Mouse (Mus musculus): ENCODE data around the gene Fkbp9.
"Not testable (repeated sequence)": the region's sequence is repeated elsewhere in the genome, so short reads cannot be mapped to it uniquely, and the experiment has no call there.

Fkbp9 gene

DNA sequence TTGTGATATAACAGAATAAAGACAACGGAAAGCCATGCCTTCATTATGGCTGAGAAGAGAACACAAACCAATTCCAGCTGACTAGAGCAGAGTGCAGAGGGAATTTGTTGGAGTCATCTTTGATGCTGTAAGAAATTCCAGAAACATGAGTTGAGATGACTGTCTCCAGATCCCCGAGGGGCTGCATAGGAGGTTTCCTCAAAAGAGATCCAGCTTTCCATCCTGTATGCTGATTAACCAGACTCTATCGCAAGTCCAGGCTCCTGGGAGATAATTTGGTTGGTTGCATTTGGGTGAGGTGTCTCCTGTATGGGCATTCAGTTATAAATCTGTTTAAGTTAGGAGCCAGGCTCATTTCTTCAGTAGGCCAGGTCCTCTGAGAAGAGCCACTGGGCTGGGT lies 5.8 kb downstream of the Fkbp9 start:
- DNase-seq (ENCODE audit: low spot score in 2 of 2) = no peak

DNA sequence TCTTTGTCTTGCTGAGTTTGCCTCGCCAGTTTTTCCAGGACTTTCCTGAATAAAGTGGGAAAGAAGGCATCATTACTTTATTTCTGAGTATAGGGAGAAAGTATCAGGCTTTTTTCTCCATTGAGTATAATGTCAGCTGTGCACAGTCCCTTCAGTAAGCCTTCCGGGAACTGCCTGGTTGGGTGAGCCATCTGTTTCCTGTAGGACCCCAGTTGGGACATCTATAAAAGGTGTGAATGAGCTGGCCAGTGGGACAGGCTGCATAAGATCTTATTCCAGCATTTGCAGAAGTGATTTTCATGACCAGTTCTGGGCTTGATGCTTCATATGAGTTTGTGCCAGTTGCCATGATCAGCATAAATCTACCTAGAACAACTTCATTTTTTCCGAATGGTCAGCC lies 11.4 kb downstream of the Fkbp9 start:
- no peak for DNase-seq (ENCODE audit: low spot score in 2 of 2)

DNA sequence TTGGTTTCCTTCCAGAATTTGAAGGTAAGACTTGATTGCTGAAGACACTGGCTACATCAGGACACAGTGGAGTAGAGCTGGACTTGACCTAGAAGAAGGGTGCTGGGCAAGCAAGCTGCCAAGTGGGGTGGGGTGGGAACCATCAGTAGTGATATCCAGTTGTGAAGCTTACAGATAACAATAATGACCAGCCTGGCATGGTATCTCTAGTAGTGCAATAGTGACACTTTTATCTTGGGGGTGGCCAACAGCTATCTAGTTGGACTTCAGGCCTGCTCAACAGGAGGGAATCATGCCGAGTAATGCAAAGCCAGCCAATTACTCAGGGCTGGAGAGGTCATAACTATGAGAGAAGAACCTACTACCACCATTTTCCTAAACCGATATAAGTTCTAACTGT lies 12.5 kb downstream of the Fkbp9 start:
- DNase-seq (ENCODE audit: low spot score in 2 of 2) = no peak

DNA sequence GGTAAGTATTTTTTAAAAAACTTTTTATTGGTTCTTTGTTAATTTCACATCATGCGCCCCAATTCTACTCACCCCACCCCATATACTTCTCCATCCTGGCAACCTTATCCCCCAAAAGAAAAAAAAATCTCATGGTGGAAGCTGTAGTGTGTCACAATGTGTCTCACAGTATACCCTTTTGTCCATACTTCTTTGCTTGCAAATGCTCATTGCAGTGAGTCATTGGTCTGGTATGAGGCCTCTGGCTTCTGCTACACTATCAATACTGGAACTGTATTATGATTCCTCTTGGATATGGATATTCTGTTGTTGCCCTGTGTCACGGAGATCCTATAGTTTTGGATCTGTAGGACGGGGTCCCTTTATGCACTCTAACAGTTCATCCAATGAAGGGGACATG lies 17.1 kb downstream of the Fkbp9 start:
- no peak for DNase-seq (ENCODE audit: low spot score in 2 of 2)

DNA sequence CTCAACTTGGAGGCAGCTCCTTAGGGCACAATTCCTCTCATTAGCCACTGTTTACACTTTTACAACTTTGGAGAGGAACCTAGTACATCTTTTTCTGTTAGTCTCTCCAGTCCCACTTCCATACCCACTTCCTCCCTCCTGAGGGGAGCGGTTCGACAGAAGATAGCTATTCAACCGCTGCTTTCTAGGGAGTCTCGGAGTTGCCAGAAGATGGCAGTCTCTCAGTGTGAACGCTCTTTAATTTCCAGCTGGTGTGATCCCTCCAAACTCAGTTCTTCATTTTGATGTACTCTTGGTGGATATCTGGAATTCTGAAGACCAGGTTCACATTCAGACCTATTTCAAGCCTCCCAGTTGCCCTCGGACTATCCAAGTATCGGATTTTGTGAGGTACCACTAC lies 18.5 kb downstream of the Fkbp9 start:
- no peak for DNase-seq (ENCODE audit: low spot score in 2 of 2)

DNA sequence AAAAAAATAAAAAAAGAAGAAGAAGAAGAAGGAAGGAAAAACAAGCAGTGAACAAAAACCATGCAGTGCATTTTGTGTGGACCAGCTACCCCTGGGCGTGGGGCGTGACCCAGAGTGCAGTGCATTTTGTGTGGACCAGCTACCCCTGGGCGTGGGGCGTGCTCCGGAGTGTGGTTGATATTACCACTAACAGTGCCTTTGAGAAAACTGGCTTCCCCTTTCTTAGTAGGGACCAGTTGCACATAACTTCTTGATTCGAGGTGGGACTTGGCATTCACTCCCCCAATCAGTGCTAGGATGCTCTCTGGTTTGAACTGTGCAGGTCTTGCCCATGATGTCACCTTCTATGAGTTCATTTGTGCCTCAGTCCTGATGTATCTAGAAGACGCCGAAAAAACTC lies 22.9 kb downstream of the Fkbp9 start:
- no peak for DNase-seq (ENCODE audit: low spot score in 2 of 2)

DNA sequence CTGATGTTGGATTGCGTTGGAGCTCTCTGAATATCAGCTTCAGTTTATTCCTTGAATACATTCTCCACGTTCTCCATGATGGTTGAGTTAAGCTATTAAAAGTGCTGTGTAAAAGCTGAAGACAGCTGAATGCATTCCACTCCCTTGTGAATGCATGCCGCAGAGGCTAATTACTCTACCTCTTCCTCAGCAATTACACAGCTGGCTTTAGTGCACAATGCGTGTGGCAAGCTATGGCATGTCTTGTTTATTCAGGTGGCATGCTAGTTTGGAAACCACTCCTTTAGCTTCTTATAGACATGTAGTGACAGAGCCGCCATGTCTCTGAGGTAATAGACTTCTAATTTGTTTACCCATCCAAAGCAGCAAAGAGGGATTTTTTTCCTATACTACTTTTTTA lies 24.9 kb downstream of the Fkbp9 start:
- DNase-seq (ENCODE audit: low spot score in 2 of 2) = no peak

DNA sequence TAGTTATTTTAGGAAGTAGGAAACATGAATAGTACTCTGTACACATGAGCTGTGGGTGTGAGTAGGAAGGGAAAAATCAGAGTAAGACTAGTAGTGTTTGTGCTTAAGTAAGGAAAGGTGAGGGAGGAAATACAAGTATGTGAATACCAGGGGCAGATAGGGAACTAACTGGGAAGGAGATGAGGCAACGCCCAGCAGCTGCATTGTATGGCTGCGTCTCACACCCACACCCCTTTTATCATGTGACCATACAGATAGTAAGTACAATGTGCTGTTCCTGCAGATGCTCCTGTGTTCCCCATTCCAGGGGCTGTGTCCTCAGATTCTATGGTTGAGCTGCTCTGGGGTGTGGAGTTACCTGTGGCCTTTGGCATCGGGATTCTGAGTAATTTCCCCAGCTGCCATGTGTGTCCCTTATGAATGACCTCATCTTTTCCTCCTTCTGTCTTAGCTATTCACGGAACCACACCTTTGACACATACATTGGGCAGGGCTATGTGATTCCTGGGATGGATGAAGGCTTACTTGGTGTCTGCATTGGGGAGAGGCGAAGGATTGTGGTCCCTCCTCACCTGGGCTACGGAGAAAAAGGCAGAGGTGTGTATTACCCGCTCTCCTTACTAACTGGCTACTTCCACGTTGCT lies 28.5 kb downstream of the Fkbp9 start:
- DNase-seq (ENCODE audit: low spot score in 2 of 2) = peak in 1 of 2 experiments; percentile 27

DNA sequence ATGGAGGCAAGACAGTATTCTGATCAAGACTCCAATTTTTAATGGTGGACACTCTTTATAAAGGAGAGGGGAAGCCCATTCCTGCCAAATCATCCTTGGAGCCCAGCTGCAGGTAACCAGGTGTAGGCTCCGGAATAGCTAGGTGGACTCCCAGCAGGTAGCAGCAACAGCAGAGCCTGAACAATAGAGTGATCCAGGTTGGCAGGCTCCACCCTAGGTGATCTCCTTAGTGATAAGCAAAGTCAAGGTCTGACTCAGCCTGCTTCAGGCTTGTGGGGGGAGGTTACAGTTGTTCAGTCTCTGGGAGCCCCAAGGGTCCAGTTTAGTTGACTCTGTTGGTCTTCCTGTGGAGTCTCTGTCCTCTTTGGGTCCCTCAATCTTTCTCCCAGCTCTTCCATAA lies 35.0 kb downstream of the Fkbp9 start:
- DNase-seq (ENCODE audit: low spot score in 2 of 2) = not testable (repeated sequence)

DNA sequence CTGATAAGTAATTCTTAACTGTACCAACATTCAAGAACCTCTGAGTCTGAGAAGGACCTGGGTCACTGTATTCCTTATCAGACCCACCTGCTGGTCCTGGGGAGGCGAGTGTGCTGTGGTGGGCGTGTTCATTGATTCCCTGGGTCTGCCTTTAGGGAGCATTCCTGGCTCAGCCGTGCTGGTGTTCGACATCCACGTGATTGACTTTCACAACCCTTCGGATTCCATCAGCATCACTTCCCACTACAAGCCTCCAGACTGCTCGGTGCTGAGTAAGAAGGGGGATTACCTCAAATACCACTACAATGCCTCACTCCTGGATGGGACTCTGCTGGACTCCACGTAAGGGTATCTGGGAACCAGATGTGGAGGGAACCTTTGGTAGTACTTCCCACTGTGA lies 36.7 kb downstream of the Fkbp9 start:
- no peak for DNase-seq (ENCODE audit: low spot score in 2 of 2)

DNA sequence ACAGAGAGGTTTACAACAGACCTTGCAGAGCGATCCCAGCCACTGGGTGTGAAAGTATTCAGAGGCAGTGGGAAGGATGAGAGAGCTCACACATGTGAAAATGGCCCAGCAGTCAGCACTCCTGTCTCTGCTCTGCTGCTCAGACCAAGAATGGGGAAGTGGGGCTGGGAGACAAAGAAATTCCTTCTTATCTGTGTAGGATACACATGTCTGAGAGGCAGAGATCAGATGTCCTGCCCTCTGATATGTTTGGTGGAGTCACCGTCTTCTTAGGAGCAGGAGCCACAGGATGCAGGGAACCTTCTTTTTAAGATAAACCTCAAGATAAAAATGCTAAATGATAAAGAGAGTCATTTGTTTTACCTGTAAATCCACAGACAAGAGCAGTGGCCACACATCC lies 38.2 kb downstream of the Fkbp9 start:
- no peak for DNase-seq (ENCODE audit: low spot score in 2 of 2)

DNA sequence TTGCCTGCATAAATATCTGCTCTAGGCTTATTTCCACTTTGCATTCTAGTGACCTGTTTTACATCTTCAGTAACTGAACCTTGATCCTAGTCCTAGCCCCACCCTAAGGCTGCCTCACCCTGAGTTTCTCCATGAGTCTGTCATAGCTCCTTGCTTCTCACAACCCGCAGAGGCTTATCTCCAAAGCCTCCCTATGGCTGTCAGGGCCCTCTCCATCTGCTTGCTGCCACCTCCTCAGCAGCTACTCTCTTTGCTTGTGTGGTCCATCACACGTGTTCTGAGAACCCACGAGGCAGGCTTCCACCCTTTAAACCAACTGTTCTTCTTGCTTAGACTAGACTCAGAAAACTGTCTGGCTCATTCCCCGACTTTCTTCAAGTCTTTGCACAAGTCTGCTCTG lies 45.0 kb downstream of the Fkbp9 start:
- no peak for DNase-seq (ENCODE audit: low spot score in 2 of 2)

DNA sequence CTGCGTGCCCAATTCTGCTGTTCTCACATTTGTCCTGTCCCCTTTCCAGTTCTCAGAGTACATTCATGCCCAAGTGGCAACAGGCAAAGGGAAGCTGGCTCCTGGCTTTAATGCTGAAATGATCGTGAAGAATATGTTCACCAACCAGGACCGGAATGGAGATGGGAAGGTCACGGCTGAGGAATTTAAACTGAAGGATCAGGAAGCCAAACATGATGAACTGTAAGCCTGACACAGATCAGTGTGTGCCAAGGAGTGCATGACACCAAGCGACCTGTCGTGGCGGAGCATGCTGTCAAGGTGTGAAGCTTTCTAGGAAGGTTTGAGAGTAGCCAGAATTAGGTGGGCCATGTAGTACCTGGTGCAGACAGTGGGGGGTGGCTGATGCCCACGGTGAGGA lies 46.1 kb downstream of the Fkbp9 start:
- no peak for DNase-seq (ENCODE audit: low spot score in 2 of 2)

DNA sequence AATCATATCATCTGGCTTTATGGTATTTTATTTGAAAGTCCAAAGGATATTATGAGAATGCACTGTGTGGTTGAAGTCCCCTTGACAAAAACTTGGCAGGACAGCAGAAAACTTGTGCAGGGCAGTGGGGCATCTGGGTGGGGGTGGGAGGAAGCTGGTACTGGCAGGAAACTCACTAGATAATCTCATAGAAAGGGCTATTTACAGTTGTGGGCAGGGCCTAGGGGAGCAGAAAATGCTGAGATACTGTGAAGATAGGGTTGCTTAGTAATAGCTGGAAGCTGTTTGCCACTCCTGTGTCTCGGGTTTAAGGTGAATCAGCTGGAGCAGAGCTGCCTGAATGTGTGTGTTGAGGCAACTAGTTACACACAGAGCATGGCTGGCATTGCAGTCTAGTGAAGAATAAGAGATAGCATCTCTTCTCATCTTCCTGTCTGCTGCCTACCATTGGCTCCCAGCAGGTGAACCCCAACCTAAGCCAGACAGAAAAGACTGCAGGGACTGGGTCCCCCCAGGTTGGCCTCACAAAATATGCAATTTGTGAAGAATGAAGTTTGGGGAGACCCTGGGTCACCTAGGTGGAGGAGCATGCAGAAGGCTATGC lies 47.6 kb downstream of the Fkbp9 start:
- DNase-seq (ENCODE audit: low spot score in 2 of 2) = no peak

DNA sequence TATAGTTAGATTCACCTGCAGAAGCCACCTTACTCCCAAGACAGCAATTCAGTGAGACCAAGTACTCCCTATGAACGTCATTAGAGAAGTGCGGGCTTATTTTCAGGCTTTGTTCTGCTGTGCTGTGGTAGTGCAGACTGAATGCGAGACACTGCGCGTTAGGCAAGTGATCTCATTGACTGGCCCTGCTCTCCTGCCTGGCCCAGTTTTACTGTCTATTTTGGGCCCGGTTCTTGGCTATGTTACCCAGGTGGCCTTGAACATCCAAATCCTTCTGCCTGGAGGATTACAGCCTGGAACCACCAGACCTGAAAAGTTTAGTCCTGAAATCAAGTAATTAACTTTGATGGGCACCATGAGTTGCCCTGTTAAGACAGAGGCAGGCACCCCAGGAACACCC lies 56.7 kb downstream of the Fkbp9 start:
- DNase-seq (ENCODE audit: low spot score in 2 of 2) = no peak

DNA sequence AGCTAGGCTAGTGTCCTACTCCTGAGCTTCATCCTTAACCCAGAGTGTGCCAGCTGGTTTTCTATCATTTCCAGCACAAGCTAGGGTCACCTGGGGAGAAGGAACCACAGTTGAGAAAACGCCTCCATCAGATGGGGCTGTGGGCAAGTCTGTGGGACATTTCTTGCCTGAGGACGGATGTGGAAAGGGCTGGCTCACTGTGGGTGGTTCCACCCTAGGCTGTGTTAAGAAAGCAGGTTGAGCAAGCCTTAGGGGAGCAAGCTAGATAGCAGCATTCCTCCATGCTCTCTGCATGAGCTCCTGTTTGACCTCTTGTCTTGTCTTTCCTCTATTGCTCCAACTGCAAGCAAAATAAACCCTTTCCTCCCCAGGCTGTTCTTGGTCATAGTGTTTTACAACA lies 58.9 kb downstream of the Fkbp9 start:
- DNase-seq (ENCODE audit: low spot score in 2 of 2) = no peak

DNA sequence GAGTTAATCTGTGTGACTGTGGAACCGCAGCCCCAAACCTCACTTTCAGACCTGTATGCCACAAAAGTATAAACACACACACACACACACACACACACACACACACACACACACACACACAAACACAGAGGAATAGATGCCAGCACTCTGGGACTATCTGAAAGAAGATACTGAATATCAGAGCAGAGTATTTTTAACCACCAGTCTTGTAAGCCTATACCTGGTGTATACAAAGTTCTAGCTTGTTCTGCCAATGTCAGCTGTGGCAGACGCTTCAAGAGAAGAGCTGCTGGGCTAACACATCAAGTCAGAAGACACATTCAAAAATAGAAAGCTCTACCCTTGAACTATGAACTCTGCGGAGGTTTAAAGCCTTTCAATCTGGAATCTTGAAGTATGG lies 67.7 kb downstream of the Fkbp9 start:
- peak; percentile 40 to 50 for DNase-seq (ENCODE audit: low spot score in 2 of 2)

DNA sequence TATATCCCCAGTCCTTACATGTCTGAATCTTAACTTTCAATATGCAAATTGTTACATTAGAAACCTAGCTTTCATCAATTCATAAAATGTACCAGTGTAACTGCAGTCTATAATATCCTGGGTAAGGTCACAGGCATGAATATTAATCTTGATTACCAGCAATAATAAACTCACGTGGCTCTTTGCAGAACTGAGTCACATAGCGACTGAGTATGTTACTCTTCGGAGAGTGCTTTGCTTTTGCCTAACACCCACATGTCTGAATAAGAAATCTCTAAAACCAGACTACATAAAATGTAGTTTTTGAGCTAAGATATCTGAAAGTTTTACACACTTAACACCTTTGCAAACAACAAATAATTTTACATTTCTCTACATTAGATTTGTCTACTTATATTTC lies 69.5 kb downstream of the Fkbp9 start:
- no peak for DNase-seq (ENCODE audit: low spot score in 2 of 2)

DNA sequence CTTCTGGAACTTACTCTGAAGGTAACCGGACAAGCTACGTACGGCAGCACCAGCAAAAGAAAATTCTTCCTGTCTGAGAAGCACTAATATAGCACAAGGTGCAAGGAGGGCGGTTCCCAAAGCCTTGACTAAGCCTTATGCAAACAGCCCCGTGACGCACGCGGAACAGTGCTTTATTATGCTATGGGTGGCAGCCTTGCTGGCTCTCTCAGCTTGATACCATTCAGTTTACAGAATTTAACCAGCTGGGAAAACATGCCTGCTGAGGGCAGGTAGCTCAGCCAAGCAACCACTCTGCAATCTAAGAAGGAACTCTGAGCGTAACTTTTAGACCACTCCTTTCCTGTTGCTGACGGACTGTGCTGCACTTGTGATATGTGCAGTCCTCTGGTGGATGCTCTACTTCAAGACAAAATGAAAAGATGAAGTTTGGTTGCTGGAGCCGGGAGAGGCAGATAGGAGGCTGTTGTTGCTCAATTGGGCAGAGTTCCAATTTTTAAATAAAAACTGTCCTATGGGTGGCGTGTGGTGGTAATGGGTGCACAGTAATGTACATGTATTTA lies 70.0 kb downstream of the Fkbp9 start:
- DNase-seq (ENCODE audit: low spot score in 2 of 2) = peak; percentile 61 to 72

DNA sequence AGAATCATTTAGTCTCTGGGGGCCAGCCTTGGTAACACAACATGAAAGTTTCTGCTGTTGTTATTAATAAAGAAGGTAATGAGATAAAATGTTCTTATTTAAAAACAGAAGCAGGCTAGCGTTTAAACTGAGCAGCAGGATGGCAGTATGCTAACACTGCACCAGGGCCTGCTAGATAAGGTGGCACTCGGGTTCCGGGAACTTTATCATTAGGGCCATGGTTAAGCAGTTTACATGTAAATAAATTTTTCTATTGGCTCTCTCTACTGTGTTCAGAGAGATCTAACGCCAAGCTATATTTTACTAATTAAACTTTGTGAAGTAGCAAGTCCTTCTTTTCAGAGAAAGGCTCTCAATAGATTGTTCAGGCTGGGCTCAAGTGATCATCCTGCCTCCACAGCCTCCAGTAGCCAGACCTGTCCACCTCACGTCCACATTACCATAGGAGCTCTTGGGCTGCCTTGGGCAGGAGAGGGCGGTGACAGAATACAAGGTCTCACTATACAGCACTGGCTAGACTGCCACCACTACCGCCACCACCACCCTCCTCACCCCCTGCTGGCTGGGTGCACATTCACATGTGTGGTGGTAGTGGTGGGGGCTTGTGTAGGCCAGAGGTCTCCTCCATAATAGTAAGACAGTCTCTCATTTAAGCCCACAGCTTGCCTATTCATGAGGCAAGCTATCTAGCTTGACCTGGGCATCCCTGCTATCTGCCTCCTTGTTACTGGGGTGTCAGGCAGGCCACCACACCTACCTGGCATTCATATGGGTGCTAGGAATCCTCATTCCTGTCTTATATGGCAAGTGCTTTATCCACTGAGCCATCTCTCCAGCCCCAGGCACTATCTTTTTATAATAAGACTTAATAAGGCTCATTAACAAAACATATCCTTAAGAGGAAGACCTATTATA lies 71.0 kb downstream of the Fkbp9 start:
- no peak for DNase-seq (ENCODE audit: low spot score in 2 of 2)

DNA sequence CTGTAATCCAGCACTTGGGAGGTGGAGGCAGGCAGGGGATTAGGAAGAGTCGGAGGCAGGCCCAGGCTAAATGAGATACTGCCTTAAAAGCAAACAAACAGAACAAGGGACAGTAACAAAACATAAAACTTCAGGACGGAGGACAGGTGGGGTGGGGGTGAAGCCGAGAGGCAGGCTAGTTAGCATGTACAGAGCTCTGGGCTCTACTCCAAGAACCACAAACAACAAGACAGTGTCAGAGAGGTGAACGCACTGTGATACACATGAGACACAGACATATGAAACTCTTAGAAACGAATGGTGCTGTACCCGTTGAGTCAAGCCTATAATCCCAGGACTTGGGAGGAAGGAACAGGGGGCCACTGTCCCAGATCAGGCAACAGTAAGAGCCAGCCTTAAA lies 72.0 kb downstream of the Fkbp9 start:
- DNase-seq (ENCODE audit: low spot score in 2 of 2) = no peak

DNA sequence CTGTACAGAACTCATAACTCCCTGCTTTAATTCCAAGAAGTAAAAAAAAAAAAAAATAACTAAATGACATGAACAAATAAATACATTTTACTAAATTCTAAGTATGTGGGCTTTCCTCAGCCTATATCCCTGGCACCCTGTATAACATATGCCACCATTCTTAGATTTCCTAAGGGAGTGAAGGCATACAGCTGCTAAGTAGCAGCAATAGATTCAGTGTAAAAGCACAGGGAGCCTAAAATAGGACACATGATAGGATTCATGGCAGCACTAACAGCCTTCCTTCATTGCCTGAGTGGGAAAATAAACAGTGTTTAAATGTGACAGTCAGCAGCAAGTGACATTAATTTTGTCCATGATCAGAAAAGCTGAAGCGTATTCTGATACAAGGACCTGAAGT lies 72.5 kb downstream of the Fkbp9 start:
- DNase-seq (ENCODE audit: low spot score in 2 of 2) = no peak

DNA sequence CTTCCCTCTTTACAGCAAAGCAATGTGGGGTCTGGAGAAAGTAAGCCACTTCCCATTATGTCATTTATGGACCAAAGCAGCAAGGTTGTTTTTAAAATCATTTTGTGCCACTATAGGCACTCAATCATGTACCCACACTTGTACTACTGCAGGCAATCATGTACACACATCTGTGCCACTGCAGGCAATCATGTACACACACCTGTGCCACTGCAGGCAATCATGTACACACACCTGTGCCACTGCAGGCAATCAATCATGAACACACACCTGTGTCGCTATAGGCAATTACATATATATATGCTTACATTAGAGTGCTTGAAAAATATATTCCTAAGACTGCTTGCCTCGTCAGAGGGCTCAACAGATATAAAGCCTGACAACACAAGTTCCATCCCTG lies 73.1 kb downstream of the Fkbp9 start:
- no peak for DNase-seq (ENCODE audit: low spot score in 2 of 2)

Data from heart, adult 9 months (tissue).